Mouse (Mus musculus) ZHBTc4 (cell line): ENCODE measurements around the gene Hbp1.
A peak's percentile ranks its signal among the peaks of the same experiment; 100 is the strongest.

ENCODE experiments used
- DNase-seq: peaks from one replicate; pipeline ENCODE4 v3.0.0-alpha.2; 2011; ENCODE audit warnings: low read depth, low spot score

Hbp1 gene

DNA sequence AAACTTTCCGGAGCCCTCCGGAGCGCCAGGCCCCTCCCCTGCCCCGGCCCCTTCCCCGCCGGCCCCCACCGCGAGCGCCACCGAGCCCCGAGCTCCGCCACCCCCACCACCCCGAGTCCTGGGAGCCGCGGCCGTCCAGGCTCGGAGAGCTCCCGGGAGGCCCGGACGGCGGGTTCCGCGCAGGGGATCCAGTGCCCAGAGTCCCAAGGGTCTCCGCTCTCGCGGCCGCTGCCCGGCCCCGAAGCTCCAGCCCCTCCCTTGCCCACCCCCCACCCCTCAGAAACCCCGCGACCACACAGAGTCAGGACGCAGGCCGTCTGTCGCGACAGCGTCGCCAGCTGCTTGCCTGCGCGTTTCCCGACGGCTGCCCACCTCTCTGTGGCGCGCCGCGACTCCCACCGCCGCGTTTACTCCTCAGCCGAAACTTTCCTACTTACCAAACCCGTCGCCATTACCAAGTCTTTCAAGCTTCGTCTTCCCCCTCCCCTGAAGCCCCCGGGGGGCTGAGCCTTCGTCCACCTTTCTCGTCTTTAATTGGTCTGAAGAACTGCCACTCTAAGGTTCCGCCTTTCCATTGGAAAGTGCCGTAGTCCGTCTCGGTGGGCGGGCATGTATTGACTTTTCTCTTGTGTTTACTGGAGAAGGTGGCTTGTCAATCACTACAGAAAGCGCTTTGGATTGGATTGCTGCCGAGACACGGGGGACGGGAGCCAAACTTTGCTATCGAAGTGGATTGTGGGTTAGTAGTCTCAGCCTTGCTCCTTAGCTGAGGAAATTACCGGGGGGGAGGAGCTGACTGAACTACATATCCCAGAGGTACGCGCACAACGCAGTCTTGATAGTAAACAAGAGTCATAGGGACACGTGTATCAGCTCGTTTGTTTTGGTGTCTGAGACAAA, at the start of gene Hbp1:
Hbp1 (minus strand) TSS at position 777 of the 900 bp plus-strand sequence.
- DNase-seq = peak; percentile 99

DNA sequence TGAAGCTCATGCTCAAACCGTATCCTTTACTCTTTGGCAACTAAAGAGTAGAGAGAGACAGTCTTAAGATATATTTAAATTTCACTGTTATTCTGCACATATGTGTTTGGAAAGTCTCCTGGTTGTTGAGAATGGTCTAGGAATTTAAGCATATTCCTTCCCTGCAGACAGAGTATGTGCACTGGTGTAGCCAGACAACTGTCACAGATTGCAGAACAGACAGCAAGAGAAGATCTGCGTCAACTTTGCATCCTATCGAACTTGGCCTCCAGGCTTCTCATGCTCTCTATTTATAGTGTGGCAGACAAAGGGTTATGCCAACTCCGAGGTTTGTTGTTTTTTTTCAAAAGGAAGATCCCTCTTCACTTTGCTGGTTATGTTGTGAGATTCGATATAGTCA, 48.4 kb upstream of the Hbp1 start:
- no peak for DNase-seq

DNA sequence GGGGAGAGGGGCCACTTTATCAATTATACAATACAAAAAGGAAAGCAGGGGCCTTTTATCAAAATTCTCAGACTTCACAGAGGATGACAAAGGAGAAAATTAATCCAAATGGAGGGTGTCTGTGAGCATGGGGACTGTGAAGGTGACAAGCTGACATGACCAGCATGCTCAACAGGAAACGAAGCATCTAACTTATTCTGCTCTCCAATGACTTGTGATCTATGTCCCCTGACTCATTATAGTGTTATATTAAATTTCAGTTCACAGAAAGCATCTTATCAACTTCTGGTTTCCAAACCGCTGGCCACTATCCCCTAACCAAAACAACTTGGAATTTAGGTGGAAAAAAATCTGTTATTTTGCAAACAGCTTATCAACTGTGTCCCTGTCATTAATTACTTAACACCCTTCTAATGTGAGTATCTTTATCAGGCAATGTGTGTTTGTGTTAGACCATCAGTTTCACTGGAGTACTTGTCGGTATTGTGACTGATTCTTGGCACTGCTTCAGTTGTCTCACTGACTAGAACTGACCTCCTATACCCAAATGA, 47.1 kb upstream of the Hbp1 start:
- no peak for DNase-seq

DNA sequence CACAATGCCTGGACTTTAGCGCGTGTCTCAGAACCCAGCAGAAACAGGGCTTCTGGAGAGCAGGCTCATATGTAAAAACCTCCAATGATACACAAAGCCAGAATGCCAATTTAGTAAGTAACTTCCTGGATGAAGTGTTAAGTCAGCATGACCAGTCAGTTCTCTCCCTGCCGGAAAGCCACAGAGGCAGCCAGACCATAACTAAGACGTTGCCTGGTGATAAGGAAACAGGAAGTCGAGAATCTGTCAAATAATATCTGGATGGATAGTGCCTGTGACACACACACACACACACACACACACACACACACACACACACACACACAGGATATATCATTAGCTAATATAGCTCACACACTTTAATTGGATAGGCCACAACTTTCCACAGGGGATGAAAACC, 46.5 kb upstream of the Hbp1 start:
- no peak for DNase-seq

DNA sequence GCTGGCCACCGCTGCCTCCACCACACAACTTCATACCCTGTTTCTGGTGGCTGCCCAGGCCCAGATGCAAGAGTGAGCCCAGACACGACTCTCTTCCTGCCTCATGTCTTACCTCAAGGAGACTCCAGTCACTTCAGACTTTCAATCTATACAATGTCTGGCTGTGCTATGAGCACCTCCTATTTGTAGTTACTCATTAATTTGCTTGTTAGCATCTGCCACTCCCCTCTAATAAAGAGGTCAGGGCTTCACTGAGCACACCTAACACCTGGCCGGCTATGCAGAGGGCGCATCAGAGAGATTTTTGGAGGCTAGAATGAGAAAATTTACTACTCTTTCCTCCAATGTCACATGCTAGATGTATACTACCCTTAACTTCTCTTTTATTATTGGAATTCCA, 40.2 kb upstream of the Hbp1 start:
- DNase-seq = no peak

DNA sequence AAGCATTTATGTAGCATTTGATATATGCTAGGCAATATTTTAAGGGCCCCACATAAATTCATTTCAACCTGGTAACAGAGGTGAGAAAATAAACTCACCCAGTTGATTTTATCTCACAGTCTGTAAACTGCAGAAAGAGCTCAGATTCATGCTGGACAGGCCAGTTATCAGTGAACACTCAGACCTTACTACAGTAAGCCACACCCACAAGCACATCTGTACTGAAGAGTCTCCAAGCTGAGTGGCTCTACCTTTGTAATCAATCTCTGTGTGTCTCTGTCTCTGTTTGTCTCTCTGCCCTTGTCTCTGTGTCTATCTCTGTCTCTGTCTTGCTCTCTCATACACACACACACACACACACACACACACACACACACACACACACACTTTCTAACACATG, 39.4 kb upstream of the Hbp1 start:
- DNase-seq = no peak

DNA sequence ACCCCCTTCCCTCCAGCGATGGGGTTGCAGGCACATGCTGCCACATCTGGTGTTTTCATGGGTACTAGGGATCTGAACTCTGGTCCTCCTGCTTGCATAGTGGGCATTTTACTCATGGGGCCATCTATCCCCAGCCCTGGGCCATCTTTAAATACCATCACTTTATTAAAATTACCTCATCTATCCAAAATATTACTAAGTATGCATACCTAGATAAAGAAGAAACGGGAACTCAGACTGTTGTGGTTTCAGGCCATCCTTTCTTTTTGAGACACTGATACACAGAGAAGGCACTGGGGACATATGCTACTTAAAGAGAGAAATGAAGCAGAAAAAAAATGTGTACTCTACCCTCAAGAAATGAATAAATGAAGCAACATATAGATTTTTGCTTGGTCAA, 36.1 kb upstream of the Hbp1 start:
- DNase-seq = no peak

DNA sequence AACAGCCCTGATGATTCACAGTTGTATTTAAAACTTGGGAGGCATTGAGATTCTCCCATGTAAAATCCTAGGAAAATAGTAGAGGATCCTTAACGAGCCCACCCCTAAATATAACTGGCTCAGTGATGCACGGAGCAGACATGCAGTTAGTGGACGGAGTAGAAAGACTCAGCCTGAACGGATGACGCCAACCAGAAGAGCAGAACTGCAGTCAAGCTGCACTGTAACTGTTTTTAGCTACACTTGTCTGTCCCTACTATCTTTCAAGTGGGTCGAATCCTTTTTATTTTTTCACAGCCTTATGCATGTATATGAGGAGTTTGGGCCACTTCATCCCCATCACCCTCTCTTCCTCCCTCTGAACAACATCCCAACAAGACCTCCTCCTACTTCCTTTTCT, 35.4 kb upstream of the Hbp1 start:
- DNase-seq = no peak

DNA sequence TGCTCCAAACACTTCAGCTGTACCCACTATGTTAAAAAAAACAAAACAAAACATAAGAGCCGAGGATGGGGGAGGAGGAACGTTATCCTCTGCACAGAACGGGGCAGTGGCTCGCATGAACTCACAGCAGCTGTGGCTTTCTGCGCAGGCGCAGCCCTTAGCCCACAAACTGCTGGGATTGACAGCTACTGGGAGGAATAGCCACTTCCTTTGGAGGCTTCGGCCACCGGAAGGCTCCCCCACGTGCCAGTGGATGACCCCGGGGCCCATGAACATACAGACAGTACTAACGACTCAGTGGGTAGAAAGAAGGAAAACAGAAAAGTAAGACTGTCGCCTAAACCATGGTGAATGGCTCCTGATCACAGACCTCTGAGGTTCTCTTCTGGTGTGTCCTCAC, 34.3 kb upstream of the Hbp1 start:
- DNase-seq = no peak

DNA sequence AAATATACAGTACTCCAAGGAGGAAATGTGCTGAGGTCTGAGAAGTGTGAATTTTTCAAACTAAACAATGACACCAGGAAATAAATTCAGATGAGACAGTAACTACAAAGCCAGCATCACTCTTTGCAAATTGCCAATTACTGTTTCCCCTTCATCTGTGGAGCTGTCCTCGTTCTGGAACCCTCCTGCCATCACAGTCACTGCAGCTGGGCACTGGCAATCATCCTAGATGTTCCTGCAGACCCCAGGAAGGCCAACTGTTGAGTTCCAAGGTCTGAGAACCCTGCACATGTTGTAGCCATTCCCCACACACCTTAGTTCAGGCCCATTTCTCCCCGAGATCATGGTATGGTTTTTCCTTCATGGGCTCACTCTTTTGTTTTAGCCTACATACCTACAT, 33.9 kb upstream of the Hbp1 start:
- DNase-seq = no peak

DNA sequence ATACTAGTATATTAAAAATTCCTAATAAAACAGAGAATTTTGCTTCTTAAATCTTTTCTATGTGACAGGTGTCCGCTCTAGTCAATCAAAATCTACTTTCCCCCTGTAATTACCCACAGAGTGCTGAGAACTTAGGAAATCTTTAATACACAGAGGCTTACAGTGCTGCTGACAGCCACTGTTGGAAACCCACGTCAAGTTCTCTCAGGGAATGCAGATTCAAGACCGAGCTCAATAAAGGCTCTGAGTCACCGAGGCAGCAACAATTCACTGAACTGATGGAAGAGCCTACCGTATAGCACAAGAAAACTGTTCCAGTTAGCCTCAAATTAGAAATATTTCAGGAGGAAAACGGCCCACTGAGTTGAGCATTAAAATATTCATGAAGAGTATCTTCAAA, 33.4 kb upstream of the Hbp1 start:
- no peak for DNase-seq

DNA sequence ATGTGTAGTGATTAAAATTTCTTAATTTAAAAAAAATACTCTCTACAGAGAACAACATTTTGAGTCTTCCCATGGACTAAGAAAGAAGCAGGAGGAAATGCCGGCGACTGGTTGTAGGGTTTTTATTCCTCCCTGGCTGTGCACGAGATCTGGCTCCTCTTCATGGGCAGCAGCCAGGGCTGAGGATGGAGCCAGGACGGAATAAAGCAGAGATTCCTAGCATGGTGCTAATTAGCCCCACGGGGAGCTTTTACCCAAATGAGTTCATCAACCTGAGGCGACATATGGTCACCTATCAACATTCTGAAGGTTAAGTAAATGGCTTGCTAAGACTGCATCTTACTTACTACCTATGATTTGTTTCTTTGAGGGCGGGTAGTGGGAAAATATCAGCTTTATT, 32.9 kb upstream of the Hbp1 start:
- DNase-seq = no peak

DNA sequence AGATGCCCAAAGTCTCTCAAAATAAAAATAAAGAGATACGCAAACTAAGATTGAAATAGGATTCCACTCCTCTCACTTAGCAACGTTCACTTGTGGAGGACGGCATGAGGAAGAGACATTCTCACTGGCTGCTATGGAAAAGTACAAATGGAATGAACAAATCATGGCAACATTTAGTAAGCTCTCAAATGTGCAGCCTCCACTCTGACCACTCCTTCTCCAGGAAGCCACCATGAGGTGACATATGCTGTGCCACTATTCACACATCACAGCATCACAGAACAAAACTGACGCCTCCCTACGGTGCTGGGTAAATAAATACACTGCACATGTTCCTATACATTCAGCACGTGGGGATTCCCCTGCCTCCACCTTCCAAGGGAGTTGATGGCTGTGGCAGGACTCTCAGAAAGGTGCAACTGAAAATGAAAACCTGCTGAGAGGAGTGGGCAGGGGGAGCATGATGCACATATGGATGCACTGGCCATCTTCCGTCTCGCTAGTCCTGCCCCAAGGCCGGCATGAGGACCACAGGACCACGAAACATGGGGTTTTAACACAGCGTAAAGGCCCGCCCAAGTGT, 27.4 kb upstream of the Hbp1 start:
- DNase-seq = no peak

DNA sequence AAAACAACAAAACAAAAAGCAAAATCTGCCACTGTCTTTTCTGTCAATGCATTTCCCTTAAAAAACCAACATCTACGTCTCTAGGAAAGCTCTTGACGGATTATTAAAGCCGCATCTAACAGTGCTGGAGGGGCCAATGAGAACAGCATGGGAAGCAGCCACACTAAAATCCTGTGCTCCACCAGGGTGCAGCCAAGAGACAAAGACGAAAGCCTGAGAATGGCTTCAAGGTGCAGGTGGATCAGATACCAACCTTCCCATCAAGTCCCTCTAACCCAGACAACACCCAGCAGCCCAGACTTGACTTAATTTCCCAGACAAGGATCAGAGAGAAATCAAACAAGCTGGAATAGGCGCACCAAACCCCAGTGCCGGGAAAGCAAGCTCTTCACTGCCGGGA, 26.2 kb upstream of the Hbp1 start:
- peak; percentile 32 for DNase-seq

DNA sequence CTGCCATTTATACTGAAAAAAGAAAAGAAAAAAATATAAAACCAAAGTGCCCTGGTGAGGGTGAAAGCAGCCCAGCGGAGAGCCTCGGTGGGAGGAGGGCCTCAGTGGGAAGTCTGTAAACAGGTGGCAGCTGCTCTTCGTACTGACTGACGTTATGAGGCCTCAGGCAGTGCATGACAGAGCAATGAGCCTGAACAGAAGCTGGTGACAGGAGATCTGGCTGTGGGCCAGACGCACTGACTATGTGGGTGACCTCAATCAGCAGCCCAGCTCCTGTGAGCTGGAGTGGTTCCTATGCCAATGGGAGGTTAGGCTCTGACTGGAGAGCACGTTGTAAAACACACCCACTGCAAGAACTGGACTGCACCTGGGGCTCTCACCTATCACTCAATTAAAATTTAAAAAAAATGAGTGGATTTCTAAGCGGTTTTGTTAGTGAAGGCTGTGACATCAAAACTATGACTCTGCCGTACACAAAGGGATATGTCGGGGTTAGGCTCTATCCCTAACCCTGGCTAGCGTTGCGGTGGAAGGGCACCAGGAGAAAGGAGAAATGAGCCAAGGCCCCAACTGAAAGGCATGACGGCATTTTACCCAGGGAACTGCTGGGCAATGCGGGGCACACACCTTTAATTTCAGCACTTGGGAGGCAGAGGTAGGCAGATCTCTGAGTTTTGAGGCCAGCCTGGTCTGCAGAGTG, 23.3 kb upstream of the Hbp1 start:
- no peak for DNase-seq

DNA sequence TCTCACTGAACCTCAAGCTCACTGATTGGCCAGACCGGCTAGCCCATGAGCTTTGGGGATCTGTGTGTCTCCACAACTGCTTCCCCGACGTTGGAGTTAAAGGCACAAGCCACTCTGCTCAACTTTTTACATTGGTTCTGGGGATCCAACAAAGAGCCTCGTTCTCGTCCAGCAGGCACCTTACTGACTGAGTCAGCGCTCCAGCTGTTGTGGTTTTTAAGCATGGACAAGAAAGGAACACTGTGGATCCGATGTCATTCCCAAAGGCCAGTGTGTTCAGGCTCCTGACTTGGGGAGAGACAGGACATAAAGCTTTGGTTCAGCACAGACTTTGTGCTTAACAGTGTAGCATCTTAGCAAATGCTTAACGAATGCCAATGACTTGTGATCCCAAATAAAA, 21.2 kb upstream of the Hbp1 start:
- DNase-seq = no peak

DNA sequence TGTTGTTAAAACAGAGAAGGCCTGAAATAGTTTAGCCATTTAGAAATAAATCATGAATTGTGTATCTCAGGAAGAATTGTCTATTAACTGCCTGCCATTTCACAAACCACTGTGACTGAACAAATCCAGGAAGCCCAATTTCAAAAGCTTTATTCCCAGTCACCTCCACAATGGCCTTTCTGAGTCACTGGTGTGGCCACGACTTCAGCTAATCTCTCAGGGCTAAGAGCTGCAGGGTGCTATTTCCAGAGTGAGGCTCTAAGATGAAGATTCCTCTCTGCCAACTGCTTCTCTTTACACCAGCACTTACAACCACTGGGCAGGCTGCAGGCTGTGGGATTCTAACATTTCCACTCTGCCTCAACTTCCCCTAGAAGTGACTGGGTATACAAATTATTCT, 18.8 kb upstream of the Hbp1 start:
- DNase-seq = no peak

DNA sequence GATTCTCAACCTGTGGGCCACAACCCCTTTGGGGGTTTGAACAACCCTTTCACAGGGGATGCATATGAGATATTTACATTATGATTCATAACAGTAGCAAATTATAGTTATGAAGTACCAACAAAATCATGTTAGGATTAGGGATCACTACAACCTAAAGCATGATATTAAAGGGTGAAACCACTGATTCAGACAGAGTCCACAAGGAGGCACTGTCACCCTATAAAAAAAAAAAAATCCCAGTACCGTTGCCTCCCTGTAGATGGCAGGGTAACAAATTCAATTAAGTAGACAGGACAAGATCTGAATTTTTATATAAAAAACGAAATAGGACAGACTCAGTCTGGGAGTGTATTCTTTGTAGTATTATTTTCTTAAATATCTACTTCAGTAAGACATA, 17.2 kb upstream of the Hbp1 start:
- peak; percentile 72 for DNase-seq

DNA sequence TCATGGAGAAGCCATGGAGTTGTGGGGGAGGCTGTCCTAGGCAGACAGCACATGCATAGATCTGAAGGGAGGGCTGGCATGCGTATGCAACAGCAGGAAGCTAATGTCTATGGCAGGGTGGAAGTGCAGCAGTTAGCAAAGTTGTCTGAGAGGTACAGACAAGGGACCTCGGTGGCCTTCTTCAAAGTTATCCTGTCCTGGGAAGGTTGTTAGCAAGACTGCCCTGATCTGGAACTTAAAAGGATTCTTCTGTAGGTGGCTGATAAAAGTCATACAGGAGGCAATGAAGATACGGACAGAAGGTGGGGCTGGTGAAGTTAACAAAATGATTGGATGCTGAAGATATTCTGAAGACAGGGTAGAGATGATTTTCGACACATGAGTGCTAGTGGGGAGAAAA, 16.1 kb upstream of the Hbp1 start:
- DNase-seq = no peak

DNA sequence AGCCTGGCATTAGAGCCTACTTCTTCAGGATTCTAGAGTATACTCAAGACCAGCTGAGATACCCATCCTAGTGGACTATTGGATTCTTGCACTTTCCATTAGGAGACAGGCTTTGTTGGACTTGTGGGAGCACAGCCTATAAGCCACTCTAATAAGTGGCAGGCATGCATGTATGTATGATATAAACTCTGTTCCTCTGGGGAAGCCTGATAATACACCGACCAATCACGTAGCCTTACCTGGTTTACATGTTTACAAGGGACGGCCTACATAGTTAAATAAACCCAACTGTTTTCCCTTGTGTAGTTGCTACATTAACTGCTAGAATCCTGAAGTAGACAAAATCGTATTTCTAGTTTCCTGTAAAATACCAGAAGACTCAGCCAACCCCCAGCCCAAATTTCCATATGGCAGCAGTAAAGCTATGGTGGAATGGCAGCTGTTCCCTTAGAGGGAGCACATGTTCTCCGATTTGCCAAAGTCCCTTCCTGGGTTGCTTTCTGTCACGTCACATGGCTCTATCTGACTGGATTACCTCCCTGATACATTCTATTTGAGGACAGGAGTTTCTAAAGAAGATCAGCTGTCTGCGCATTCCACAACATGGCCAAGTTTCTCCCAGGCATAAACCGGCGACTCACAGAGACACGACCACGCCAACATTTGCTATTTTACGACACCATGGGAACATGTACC, 15.3 kb upstream of the Hbp1 start:
- no peak for DNase-seq

DNA sequence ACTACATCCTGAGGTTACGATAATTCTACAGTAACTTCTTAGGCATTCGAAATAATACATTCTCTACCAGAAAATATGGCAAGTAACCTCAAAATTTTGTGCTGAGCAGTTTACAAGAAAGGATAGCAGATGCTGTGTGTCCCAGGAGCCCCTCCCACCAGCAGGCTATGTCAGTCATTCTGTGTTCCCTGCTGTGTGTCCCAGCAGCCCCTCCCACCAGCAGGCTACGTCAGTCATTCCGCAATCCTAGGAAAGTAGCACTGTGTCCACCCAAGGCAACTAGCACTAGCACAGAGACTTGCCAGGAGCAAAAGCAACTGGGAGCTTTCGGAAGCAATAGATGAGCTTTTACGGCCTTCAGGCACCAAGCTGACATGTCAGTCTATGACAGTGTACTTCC, 13.7 kb upstream of the Hbp1 start:
- DNase-seq = peak; percentile 59

DNA sequence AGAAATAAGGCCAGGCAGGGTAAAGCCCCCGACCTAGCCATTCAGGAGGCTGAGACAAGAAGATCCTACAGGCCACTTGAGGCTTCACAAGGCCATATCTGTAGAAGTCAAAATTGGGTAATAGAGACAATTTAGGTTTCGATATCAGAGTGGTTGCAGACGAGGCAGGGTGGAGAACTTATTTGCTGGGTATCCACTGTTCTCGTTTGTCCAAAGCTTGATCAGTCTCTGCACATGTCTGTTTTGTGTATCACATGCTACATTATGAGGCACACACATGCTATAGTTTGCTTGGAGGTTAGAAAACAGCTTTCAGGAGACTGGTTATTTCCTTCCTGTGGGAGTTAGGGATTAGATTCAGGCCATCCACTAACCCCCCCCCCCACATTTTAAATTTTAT, 5.5 kb upstream of the Hbp1 start:
- no peak for DNase-seq
